Mouse (Mus musculus): ENCODE data around the gene Mrgprh. TPM values are rescaled to one million over a fixed set of nuclear protein-coding genes. Genes with fewer than 3 reads are reported as not detected.

Mrgprh gene
- total and polyA plus RNA-seq, 3 experiments, result not detected

GRCm38 (mm10) chr17:12906436-12906835, 30.6 kb downstream of the Mrgprh start:
- no peak overlapping the region for H3K27ac ChIP-seq (ENCODE audit: control insufficient read depth, low read depth, low read length)
- H3K36me3 ChIP-seq (ENCODE audit: control insufficient read depth in 1 of 2, insufficient read depth in 2 of 2, low read length in 2 of 2), result no peaks in the 10 kb centered on the region
- H3K4me1 ChIP-seq (ENCODE audit: control insufficient read depth in 1 of 2, insufficient read depth in 2 of 2, low read length in 2 of 2), result no peaks in the 10 kb centered on the region
- TF ChIP-seq HCFC1 (IDR thresholded peaks at IDR 0.05; ENCODE audit: low read depth, low read length), result no peak
- no peak for TF ChIP-seq SMC3 (IDR thresholded peaks at IDR 0.05; ENCODE audit: low read depth, low read length)
- no peak for TF ChIP-seq BHLHE40 (IDR thresholded peaks at IDR 0.05; ENCODE audit: borderline replicate concordance, low read depth, low read length)
- no peak for TF ChIP-seq KAT2A (conservative IDR thresholded peaks at IDR 0.05; ENCODE audit: low read depth, low read length)
- no peak for TF ChIP-seq CHD1 (IDR thresholded peaks at IDR 0.05; ENCODE audit: low read depth, low read length)
- no peak for TF ChIP-seq E2F4 (IDR thresholded peaks at IDR 0.05; ENCODE audit: borderline replicate concordance, low read depth, low read length)
- TF ChIP-seq ZKSCAN1 (IDR thresholded peaks at IDR 0.05; ENCODE audit: low read depth, low read length), result no peak
- TF ChIP-seq USF1 (IDR thresholded peaks at IDR 0.05; ENCODE audit: low read depth, low read length), result no peak
- TF ChIP-seq POLR2AphosphoS5 (IDR thresholded peaks at IDR 0.05; ENCODE audit: borderline replicate concordance, low read depth, low read length), result no peak
- TF ChIP-seq TAL1 (IDR thresholded peaks at IDR 0.05; ENCODE audit: low read length), result no peak
- no peak for TF ChIP-seq TCF12 (IDR thresholded peaks at IDR 0.05; ENCODE audit: low read depth, low read length)
- no peak for TF ChIP-seq GATA1 (IDR thresholded peaks at IDR 0.05; ENCODE audit: low read depth, low read length)
- no peak for TF ChIP-seq CHD2 (IDR thresholded peaks at IDR 0.05; ENCODE audit: low read length)
- no peak for DNase-seq (ENCODE audit: low read depth, low spot score)
- H3K9ac ChIP-seq (ENCODE audit: control insufficient read depth, low read depth, low read length, poor library complexity, severe bottlenecking), result no peak overlapping the region
- no peaks in the 10 kb centered on the region for H3K9me3 ChIP-seq (replicated peaks; ENCODE audit: insufficient read depth, low read length)
- H3K27me3 ChIP-seq (ENCODE audit: control insufficient read depth in 1 of 2, insufficient read depth in 2 of 2, low read length in 2 of 2), result no peaks in the 10 kb centered on the region
- H3K4me3 ChIP-seq (ENCODE audit: control insufficient read depth in 1 of 2, insufficient read depth in 1 of 2, low read depth in 2 of 2, low read length in 2 of 2), result no peak overlapping the region
- no peaks in the 10 kb centered on the region for H3K79me2 ChIP-seq (ENCODE audit: control insufficient read depth, insufficient read depth, low read length, poor library complexity)

DNA sequence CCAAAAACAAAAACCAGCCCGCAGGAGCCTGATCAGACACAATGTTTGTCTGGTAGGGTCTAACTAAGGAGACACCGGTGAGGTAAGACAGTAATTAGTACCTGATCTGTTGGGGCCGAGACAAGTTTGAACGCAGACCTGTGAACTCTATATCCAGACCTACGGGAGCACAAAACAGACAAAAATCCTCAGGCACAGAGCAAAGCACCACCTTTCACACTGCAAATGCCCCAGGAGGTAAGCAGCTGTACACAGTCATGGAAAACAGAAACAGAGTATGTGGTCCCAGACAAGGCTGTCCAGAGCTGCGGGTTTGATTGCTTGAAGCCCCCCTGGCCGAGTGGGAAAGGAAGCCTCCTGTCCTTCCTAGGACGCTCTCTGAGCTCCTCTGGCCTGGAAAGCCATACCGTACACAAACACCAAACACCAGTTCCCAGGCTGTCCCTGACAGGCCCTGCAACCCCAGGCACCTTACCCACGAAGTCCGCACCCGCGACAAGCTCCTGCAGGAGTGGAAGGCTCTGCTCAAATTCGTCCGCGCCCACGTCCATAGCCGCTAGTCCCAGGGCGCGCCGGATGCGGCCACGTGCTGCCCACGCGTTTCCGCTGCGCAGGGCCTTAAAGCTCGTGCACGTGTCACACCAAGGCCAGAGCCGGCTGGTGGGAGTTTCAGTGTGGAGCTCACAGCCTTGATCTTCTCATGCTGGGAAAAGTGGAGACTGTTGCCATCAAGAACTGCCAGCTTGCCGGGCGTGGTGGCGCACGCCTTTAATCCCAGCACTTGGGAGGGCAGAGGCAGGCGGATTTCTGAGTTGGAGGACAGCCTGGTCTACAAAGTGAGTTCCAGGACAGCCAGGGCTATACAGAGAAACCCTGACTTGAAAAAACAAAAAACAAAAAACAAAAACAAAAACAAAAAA, 33.8 kb downstream of the Mrgprh start, which contains the start of gene Pnldc1:
Pnldc1 (minus strand) TSS at position 870 of the 920 bp plus-strand sequence.
- no peak within 1 kb of the TSS for H3K9ac ChIP-seq (ENCODE audit: control insufficient read depth, low read depth, low read length, poor library complexity, severe bottlenecking)
- H3K4me3 ChIP-seq (ENCODE audit: control insufficient read depth in 1 of 2, insufficient read depth in 1 of 2, low read depth in 2 of 2, low read length in 2 of 2), result no peak within 1 kb of the TSS
- 0 out of 2 replicates have a peak, but pooled peaks have one; percentile 8 for TF ChIP-seq POLR2AphosphoS2 (IDR thresholded peaks at IDR 0.05; ENCODE audit: low read length)
- TF ChIP-seq KAT2A (conservative IDR thresholded peaks at IDR 0.05; ENCODE audit: low read depth, low read length), result no peak
- peaks cover 5 to 6% of the 10 kb centered on the region in 2 experiments; a peak in 3 of 4 replicates for H3K36me3 ChIP-seq (ENCODE audit: control insufficient read depth in 1 of 2, insufficient read depth in 2 of 2, low read length in 2 of 2)
- H3K9me3 ChIP-seq (replicated peaks; ENCODE audit: insufficient read depth, low read length), result no peaks in the 10 kb centered on the region
- no peak within 1 kb of the TSS for H3K27ac ChIP-seq (ENCODE audit: control insufficient read depth, low read depth, low read length)
- H3K79me2 ChIP-seq (ENCODE audit: control insufficient read depth, insufficient read depth, low read length, poor library complexity), result peaks cover 7% of the 10 kb centered on the region
- no peaks in the 10 kb centered on the region for H3K27me3 ChIP-seq (ENCODE audit: control insufficient read depth in 1 of 2, insufficient read depth in 2 of 2, low read length in 2 of 2)
- 0 out of 4 replicates have a peak, but pooled peaks cover 0 to under 1% of the 10 kb centered on the region in 2 experiments for H3K4me1 ChIP-seq (ENCODE audit: control insufficient read depth in 1 of 2, insufficient read depth in 2 of 2, low read length in 2 of 2)
- no peak for DNase-seq (ENCODE audit: low read depth, low spot score)

Measured in MEL (cell line).